Mouse (Mus musculus): Measurements from ENCODE around the gene Gm16442. TPM values are rescaled to one million over a fixed set of nuclear protein-coding genes. Genes with fewer than 3 reads are reported as not detected.

The Gm16442 gene
- not detected in 2 replicates for polyA plus RNA-seq (2015; fragmentation: Nextera tagmentation; extraction: Ambion mirVana)

DNA sequence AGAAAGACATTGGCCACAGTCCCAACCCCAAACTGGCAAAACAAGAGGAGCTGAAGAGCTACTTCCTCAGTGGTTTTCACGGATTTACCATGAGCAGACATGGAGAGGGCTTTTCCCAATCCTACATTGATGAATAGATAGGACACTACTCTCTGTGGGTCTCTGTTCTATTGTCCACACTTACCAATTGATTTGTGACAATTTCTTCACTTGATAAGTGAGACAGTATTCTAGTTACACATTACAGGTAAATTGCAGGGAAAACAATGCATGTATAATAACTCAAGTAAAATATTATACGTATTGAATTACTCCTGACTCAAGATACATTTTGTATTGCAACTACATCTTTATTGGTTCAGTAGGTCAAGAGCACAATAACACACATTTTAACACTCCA lies at the start of gene Gm16442:
Gm16442 (minus strand) TSS at position 101 of the 400 bp plus-strand sequence.

DNA sequence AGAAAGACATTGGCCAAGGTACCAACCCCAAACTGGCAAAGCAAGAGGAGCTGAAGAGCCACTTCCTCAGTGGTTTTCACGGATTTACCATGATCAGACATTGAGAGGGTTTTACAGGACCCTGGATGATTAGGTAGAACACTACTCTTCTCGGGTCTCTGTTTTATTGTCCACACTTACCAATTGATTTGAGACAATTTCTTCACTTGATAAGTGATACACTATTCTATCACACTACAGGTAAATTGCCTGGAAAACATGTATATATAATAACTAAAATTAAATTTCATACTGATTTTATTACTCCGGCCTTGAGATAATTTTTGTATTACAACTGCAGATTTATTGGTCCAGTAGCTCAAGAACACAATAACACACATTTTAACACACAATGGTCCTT lies 45.9 kb upstream of the Gm16442 start, which contains the start of gene Vmn1r94:
Vmn1r94 (minus strand) TSS at position 101 of the 400 bp plus-strand sequence.

DNA sequence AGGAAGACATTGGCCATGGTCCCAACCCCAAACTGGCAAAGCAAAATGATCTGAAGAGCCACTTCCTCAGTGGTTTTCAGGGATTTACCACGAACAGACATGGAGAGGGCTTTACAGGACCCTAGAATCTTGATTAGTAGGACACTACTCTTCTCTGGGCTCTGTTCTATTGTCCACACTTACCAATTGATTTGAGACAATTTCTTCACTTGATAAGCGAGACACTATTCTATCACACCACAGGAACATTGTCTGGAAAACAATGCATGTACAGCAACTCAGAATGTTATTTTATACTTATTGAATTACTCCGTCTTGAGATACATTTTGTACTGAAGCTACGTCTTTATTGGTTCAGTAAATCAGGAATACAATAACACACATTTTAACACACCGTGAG lies 16.6 kb upstream of the Gm16442 start, which contains the start of gene Vmn1r93:
Vmn1r93 (minus strand) TSS at position 101 of the 400 bp plus-strand sequence.

DNA sequence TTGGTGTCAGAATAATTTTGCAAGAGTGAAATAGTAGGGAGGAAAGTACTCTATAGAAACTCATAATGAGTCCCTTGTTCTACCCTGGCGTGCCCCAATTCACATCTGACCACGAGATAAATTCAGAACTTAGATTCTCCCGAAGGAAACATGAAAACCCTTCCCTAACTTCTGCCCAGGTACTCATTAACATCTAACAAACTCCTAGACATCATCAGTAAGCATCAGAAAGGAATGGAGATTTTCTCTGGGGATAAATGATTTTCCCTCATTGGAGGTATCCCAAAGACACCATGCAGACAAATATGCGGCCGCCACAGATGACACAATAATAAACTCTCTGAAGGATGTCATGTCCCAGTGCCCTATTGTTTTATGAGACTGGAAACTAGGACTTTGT lies 23.0 kb downstream of the Gm16442 start, which contains the start of gene Vmn1r91:
Vmn1r91 (plus strand) TSS at position 301 of the 400 bp plus-strand sequence.

Other genes with a start within 250 kb of the Gm16442 start
- gene Ceacam19, start 234.6 kb downstream of the Gm16442 start, polyA plus RNA-seq (2015; fragmentation: Nextera tagmentation; extraction: Ambion mirVana): not detected in 2 replicates
- gene Pvr, start 201.4 kb downstream of the Gm16442 start, polyA plus RNA-seq (2015; fragmentation: Nextera tagmentation; extraction: Ambion mirVana): 6.0 and 10.1 TPM in 2 replicates
- 0.08 and 0.32 TPM in 2 replicates for gene Igsf23, start 171.8 kb downstream of the Gm16442 start, polyA plus RNA-seq (2015; fragmentation: Nextera tagmentation; extraction: Ambion mirVana)
- gene Ceacam20, start 157.2 kb downstream of the Gm16442 start, polyA plus RNA-seq (2015; fragmentation: Nextera tagmentation; extraction: Ambion mirVana): 0.06 TPM in 1 of 2 replicates, not detected in the other
- not detected in 2 replicates for gene Nlrp9b, start 131.1 kb downstream of the Gm16442 start, polyA plus RNA-seq (2015; fragmentation: Nextera tagmentation; extraction: Ambion mirVana)
- gene Vmn1r91, start 22.9 kb downstream of the Gm16442 start, polyA plus RNA-seq (2015; fragmentation: Nextera tagmentation; extraction: Ambion mirVana): not detected in 2 replicates
- not detected in 2 replicates for gene Vmn1r93, start 16.5 kb upstream of the Gm16442 start, polyA plus RNA-seq (2015; fragmentation: Nextera tagmentation; extraction: Ambion mirVana)
- not detected in 2 replicates for gene Vmn1r94, start 45.8 kb upstream of the Gm16442 start, polyA plus RNA-seq (2015; fragmentation: Nextera tagmentation; extraction: Ambion mirVana)
- not detected in 2 replicates for gene Vmn1r95, start 71.1 kb upstream of the Gm16442 start, polyA plus RNA-seq (2015; fragmentation: Nextera tagmentation; extraction: Ambion mirVana)
- not detected in 2 replicates for gene Gm6164, start 83.0 kb upstream of the Gm16442 start, polyA plus RNA-seq (2015; fragmentation: Nextera tagmentation; extraction: Ambion mirVana)
- gene Gm4498, start 111.2 kb upstream of the Gm16442 start, polyA plus RNA-seq (2015; fragmentation: Nextera tagmentation; extraction: Ambion mirVana): not detected in 2 replicates
- gene Gm5890, start 140.3 kb upstream of the Gm16442 start, polyA plus RNA-seq (2015; fragmentation: Nextera tagmentation; extraction: Ambion mirVana): not detected in 2 replicates
- not detected in 2 replicates for gene Gm4133, start 211.5 kb upstream of the Gm16442 start, polyA plus RNA-seq (2015; fragmentation: Nextera tagmentation; extraction: Ambion mirVana)